Mouse (Mus musculus) kidney, postnatal 36 days (tissue): Measurements from ENCODE around the gene 1810013L24Rik.

Source experiments
- DNase-seq, 2 experiments: peaks; one replicate each; pipeline ENCODE4 v3.0.0; 2021 to 2022; ENCODE audit warnings: mixed read lengths in 2 of 2

The 1810013L24Rik gene

GRCm38 (mm10) chr16:8829564-8830359 lies at the start of gene 1810013L24Rik:
Gene 1810013L24Rik, plus strand, starts transcription at chr16:8830100.
- peak; percentile 98 for DNase-seq

- DNase-seq: no peak
Observed at GRCm38 (mm10) chr16:8780187-8780586, 49.7 kb upstream of the 1810013L24Rik start.

- peak; percentile 7 for DNase-seq
Observed at GRCm38 (mm10) chr16:8781191-8781590, 48.7 kb upstream of the 1810013L24Rik start.

GRCm38 (mm10) chr16:8781660-8782059 lies 48.2 kb upstream of the 1810013L24Rik start:
- no peak for DNase-seq

- DNase-seq: no peak
Observed at GRCm38 (mm10) chr16:8783198-8783913, 46.5 kb upstream of the 1810013L24Rik start.

- peak; percentile 57 to 74 for DNase-seq
Observed at GRCm38 (mm10) chr16:8784753-8785152, 45.1 kb upstream of the 1810013L24Rik start.

GRCm38 (mm10) chr16:8790886-8791285 lies 39.0 kb upstream of the 1810013L24Rik start:
- DNase-seq: no peak

DNA sequence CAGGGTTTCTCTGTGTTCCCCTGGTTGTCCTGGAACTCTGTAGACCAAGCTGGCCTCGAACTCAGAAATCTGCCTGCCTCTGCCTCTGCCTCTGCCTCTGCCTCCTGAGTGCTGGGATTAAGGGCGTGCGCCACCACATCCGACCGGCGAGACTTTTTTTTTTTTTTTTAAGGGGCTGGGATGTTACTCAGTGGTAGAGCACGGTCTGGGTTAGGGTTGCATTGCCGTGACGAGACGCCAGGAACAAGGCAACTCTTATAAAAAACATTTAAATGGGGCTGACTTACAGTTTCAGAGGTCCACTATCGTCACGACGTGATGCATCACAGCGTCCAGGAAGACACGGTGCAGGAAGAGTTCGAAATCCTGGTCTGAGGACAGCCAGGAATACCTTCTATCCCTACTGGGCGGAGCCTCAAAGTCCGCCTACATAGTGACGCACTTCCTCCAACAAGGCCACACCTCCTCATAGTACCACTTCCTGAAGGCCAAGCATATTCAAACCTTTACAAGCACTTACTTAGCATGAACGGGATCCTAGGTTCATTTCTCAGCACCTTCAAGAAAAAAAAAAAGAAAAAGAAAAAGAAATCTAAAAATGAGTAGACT lies 37.8 kb upstream of the 1810013L24Rik start, which contains the start of gene Usp7:
TSS of gene Usp7 (minus strand) at position 360 of the 609 bp plus-strand sequence.
- DNase-seq: no peak

DNA sequence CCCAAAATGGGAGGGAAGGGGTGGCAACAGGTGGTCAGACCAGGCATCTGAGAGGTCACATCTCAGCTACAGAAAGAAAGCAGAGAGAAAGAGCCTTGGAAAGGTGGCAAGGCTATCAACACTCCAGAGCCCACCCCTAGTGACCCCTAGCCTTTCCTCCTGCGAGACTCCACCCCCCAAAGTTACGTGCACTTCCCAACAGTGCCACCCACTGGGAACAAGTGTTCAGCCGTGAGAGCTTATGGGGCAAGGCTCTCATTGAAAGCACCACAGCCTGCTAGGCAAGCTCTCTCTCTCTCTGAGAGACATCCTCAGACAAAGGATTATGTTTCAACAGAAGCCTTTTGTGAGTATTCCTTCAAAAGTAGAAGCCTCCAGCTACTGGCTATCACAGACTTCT lies 34.9 kb upstream of the 1810013L24Rik start:
- DNase-seq: peak in 1 of 2 experiments; percentile 13

GRCm38 (mm10) chr16:8795906-8796305 lies 34.0 kb upstream of the 1810013L24Rik start:
- DNase-seq: peak in 1 of 2 experiments; percentile 5

GRCm38 (mm10) chr16:8806703-8807102 lies 23.2 kb upstream of the 1810013L24Rik start:
- DNase-seq: peak; percentile 17 to 73

DNA sequence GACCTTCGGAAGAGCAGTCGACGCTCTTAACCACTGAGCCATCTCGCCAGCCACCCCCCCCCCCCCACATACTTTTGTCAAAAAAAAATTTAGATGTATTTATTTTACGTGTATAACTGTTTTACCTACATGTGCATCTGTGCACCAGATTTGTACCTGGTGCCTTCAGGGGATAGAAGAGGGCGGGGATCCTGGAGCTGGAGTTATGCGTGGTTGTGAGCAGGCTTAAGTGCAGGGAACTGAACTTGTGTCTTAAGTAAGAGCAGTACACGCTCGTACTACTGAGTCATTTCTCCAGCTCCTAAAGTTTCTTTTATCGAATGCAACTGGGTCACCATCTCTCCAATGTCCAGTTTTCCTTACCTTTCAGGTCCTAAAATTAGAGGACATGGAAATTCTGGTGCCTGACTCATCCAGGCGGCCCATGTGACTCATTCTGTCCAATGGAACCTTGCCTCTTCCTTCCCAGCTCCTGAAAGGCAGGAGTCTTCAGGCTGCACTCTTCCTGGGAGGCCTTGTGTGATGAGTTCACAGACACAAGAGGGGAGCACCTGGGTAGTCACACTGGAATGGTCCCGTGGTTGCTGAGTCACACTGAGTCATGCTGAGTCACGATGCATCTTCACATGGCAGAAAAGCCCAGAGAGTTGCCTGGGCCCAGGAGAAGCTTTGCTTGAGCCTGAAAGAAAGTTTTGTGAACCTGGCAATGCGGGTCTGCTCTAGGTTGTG lies 19.3 kb upstream of the 1810013L24Rik start:
- DNase-seq: no peak

GRCm38 (mm10) chr16:8817872-8818271 lies 12.0 kb upstream of the 1810013L24Rik start:
- no peak for DNase-seq

- peak; percentile 72 to 73 for DNase-seq
Observed at GRCm38 (mm10) chr16:8821429-8821828, 8.5 kb upstream of the 1810013L24Rik start.

- no peak for DNase-seq
Observed at GRCm38 (mm10) chr16:8822586-8822985, 7.3 kb upstream of the 1810013L24Rik start.

- DNase-seq: peak in 1 of 2 experiments; percentile 14
Observed at GRCm38 (mm10) chr16:8823661-8824060, 6.2 kb upstream of the 1810013L24Rik start.

GRCm38 (mm10) chr16:8827366-8827765 lies 2.5 kb upstream of the 1810013L24Rik start:
- no peak for DNase-seq

DNA sequence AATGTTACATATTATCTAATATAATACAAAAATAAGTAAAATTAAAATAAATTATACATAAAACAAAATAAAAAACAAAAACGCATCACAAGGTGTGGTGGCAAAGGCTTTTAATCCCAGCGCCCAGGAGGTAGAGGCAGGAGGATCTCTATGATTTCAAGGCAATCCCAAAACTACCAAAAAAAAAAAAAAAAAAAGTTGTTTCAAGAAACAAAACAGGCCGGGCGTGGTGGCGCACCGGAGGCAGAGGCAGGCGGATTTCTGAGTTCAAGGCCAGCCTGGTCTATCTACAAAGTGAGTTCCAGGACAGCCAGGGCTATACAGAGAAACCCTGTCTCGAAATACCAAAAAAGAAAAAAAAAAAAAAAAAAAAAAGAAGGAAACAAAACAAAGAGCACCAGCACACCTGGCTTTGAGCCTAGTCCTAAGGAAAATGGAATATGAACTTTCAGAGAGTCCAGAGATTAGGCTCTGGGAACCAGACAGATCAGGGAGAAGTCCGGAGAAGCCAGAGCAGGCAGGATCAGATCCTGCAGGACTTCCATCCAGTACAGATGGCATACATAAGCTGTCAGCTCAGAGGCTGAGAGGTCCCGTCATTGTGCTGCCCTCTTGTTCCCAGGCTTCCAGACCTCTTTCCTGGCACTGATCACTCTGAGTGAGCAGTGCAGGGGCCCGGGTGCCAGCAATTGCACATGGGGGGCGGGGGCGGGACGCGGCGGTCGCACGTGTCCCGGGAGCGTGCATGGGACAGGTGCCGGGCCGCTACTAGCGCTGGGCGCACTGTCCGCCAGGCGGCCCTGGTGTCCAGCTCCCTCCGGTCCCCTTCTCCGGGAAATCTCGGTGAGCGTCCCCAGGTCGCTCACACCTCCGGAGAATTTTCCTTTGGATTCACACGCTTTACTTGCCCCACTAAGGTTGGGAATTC lies 1.0 kb upstream of the 1810013L24Rik start:
- peak; percentile 69 to 82 for DNase-seq

DNA sequence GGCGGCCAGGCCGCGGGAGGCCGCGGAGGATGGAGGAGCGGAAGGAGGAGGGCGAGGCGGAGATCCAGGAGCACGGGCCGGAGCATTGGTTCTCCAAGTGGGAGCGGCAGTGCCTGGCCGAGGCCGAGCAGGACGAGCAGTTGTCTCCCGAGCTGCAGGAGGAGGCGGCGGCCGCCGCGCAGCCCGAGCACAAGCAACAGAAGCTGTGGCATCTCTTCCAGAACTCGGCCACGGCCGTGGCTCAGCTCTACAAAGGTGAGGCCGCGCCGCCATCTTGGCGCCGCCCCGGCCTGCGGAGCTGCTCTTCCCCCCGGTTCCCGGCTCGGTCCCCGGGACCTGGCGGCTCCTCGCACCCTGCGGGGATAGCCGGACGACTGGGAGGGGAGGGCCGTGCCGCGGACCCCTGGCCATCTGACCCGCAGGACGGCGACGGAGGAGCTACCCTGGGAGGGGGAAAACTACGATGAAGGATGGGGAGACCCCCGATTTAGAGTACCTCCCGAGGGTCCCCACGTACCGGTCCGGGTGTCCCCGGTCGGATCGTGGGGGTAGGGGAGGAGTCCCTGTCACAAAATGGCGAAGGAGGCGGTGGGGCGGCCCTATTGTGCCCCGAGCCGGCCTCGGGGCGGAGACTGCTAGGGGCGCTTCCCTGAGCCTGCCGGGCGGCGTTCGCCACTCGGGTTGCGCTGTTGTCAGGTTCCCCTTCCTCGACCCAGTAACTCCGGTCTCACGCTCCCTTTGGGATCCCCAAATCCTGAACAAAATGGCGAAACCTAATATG lies 721 bp downstream of the 1810013L24Rik start:
- peak; percentile 73 to 84 for DNase-seq

DNA sequence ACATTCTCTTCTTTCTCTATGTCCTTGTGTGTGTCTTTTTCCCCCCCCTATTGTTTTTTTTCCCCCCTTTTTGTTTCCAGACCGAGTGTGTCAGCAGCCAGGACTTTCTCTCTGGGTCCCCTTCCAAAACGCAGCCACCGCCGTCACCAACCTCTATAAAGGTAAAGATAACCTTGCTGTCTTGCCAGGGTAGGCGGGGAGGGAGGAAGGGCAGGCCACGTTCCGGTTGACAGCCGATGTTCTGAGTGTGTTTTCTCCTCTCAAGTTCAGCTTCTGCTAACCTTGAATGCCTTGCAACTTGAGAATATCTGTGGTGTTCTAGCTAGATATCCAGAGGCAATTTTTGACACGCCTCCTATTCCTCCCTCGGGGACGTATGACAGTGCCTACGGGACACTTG lies 1.3 kb downstream of the 1810013L24Rik start:
- peak; percentile 56 to 63 for DNase-seq

GRCm38 (mm10) chr16:8836876-8837275 lies 7.0 kb downstream of the 1810013L24Rik start:
- DNase-seq: no peak
